Mouse (Mus musculus): ENCODE data around the gene Eif3g.

- no peak for TF ChIP-seq CTCF (IDR thresholded peaks at IDR 0.05; ENCODE audit: low read depth, low read length)
- TF ChIP-seq POLR2A (IDR thresholded peaks at IDR 0.05; ENCODE audit: insufficient read depth, low read length): no peak
- no peak for TF ChIP-seq EP300 (IDR thresholded peaks at IDR 0.05; ENCODE audit: insufficient read depth, low read depth, low read length)
Observed at GRCm38 (mm10) chr9:20943396-20943795, 45.0 kb upstream of the Eif3g start.
